Mouse (Mus musculus) hindbrain, embryonic 12.5 days (tissue): ENCODE results near the gene Ankzf1. TPM values are rescaled to one million over a fixed set of nuclear protein-coding genes. Genes with fewer than 3 reads are reported as not detected.

Source experiments
- ATAC-seq: fragments of 200-750 bp; cut with Nextera tagmentation; 2 replicates; pipeline ENCODE4 v1.8.0; 2017; ENCODE audit warnings: moderate TSS enrichment; ENCODE audit not compliant: low FRiP score
- H3K27ac ChIP-seq: fragments of 300-500 bp; sonication (generic); 2 replicates; pipeline ENCODE4 v1.5.1; 2016; ENCODE audit warnings: mild to moderate bottlenecking
- H3K27me3 ChIP-seq: fragments of 300-500 bp; sonication (generic); 2 replicates; pipeline ENCODE4 v1.6.1; 2016; ENCODE audit warnings: mild to moderate bottlenecking
- H3K36me3 ChIP-seq: fragments of 300-500 bp; sonication (generic); 2 replicates; pipeline ENCODE4 v1.6.1; 2016; ENCODE audit warnings: mild to moderate bottlenecking
- H3K4me1 ChIP-seq: fragments of 300-500 bp; sonication (generic); 2 replicates; pipeline ENCODE4 v1.6.1; 2016
- H3K4me2 ChIP-seq: fragments of 300-500 bp; sonication (generic); replicated peaks from 2 replicates; pipeline ENCODE4 v1.6.1; 2016; ENCODE audit warnings: mild to moderate bottlenecking
- H3K4me3 ChIP-seq: fragments of 300-500 bp; sonication (generic); 2 replicates; pipeline ENCODE4 v1.5.1; 2016; ENCODE audit warnings: mild to moderate bottlenecking
- H3K9ac ChIP-seq: fragments of 300-500 bp; sonication (generic); 2 replicates; pipeline ENCODE4 v1.6.1; 2016; ENCODE audit warnings: mild to moderate bottlenecking, moderate library complexity
- H3K9me3 ChIP-seq: fragments of 300-500 bp; sonication (generic); replicated peaks from 2 replicates; pipeline ENCODE4 v1.6.1; 2016; ENCODE audit warnings: mild to moderate bottlenecking
- WGBS: fragments of 180-500 bp; shearing (Covaris S2); methylation state at CpG from one replicate; pipeline ENCODE4 v1.1.7; 2016; 5-methylcytosine and 5-hydroxymethylcytosine counted together
- polyA plus RNA-seq: library from polyadenylated mRNA; unstranded; fragments of >200 nt; fragmentation: Nextera tagmentation; extraction: Ambion mirVana; gene quantifications from 2 replicates; pipeline ENCODE4 v1.2.1, GENCODE M21; 2016

Ankzf1 gene
- polyA plus RNA-seq: 24.1 and 25.6 TPM in 2 replicates

DNA sequence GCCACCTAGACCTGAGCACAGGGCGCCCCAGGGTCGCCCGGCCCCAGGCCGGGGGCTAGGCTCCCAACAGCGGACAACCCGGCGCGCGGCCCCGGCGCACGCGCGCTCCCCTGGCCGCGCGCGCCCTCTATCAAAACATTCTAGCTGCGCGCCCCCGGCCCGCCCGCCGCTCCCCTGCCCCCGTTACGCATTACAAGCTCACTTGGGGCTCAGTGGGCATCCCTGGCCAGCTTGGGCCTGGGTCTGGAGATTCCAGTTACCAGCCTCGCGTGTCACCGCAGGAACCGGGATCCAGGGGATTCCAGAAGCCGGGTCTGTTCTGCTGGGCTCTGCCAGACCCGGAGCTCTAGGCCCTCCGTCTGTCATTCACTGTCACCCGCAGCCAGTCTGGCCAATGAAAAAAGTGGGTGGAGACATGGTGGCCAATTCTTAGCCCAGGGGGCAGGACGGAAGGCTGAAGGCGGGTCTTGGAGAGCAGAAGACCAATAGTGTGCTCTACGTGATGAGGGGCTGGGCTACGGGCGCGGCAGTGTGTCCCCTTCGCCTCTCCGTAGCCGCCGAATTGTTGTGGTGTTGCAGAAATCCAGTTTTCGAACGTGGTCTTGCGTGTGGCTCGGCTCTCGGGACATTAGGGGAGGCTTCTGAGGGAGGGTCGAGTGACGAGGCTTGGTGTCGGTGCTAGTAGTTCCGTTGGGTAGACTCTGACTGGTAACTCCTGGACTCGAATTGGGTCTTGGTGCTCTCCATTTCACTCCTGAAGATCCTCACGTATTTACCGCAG lies at the start of gene Ankzf1, which contains the start of gene Atg9a:
Ankzf1 (plus strand) TSS at position 530 of the 781 bp plus-strand sequence.
Atg9a (minus strand) TSS at position 575 of the 781 bp plus-strand sequence.
- H3K4me3 ChIP-seq: peak within 1 kb of the TSS; percentile 75
- peak within 1 kb of the TSS; percentile 82 for H3K9ac ChIP-seq
- peaks cover 30% of the 10 kb centered on the region for H3K36me3 ChIP-seq
- H3K4me1 ChIP-seq: peaks cover 24% of the 10 kb centered on the region
- 1% methylated on average over 39 of the region's 56 CpGs for WGBS
- peak; percentile 99 for ATAC-seq
- no peaks in the 10 kb centered on the region for H3K27me3 ChIP-seq
- peak within 1 kb of the TSS; percentile 95 for H3K27ac ChIP-seq
- H3K9me3 ChIP-seq: no peaks in the 10 kb centered on the region
- H3K4me2 ChIP-seq: peak within 1 kb of the TSS; percentile 89

DNA sequence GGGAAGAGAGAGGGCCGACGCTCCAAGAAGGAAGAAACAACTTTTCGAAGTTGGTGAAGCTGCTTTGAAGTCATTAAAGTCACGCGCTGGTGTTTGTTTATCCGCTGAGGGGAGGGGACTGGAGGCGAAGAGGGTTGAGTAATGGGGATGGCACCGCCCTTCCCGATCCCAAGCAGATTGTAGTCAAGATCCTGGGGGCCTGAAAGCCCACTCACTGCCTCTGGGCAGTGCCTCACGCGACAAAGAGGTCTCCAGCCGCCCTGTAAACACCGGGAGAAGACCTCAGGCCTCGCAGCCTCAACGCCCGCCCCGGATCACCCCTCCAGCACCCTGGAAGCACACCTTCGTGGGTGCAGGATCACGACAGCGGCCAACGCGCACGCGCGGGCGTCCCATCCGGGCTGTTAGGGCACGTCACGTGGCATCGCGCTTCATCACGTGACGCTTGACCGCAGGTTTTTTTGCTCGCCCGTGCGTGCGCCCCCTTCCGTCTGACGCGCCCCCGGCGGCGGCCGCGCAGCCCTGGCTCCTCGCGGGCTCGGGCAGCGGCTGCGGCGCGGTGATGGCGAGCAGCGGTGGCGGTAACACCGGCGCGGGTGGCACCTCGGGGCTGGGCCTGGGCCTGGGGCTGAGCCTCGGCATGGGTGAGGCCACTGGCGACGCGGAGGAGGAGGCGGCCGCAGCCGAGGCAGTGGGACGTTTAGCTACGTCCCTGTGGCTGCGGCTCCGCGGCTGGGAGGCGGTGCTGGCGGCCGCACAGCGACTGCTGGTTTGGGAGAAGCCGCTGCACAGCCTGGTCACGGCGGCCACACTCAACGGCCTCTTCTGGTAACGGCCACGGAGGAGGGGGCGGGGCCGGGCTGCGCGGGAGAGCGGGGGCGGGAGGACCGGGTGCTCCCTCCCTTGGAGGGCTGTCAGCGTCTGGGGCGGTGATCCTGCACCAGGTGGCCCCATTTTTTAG lies 49.4 kb upstream of the Ankzf1 start, which contains the start of the genes Cnppd1 and Retreg2:
Cnppd1 (minus strand) TSS at position 411 of the 961 bp plus-strand sequence.
Retreg2 (plus strand) TSS at position 478 of the 961 bp plus-strand sequence.
- H3K9me3 ChIP-seq: no peaks in the 10 kb centered on the region
- no peaks in the 10 kb centered on the region for H3K27me3 ChIP-seq
- H3K4me2 ChIP-seq: peak within 1 kb of the TSS; percentile 93
- peak within 1 kb of the TSS; percentile 90 for H3K4me3 ChIP-seq
- peak; percentile 85 for ATAC-seq
- H3K36me3 ChIP-seq: peaks cover 63% of the 10 kb centered on the region
- 1% methylated on average over 89 of the region's 91 CpGs for WGBS
- peak within 1 kb of the TSS; percentile 99 for H3K27ac ChIP-seq
- H3K9ac ChIP-seq: peak within 1 kb of the TSS; percentile 96
- peaks cover 36% of the 10 kb centered on the region for H3K4me1 ChIP-seq

DNA sequence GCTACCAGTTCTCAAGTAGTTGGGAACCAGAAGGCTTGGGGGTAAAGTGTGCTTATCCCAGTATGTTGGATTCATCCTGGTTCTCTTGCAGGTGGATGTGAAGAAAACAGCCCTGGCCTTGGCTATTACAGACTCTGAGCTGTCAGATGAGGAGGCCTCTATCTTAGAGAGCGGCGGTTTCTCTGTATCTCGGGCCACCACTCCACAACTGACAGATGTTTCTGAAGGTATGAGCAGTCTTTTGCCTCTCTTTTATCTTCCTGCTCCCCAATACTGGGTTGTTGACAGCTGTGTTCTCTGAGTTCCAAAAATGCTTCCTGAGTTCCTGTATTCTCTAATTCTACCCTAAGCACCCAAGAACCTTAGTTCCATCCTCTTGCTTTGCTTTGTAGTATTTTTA lies 46.4 kb upstream of the Ankzf1 start:
- no peak for ATAC-seq

DNA sequence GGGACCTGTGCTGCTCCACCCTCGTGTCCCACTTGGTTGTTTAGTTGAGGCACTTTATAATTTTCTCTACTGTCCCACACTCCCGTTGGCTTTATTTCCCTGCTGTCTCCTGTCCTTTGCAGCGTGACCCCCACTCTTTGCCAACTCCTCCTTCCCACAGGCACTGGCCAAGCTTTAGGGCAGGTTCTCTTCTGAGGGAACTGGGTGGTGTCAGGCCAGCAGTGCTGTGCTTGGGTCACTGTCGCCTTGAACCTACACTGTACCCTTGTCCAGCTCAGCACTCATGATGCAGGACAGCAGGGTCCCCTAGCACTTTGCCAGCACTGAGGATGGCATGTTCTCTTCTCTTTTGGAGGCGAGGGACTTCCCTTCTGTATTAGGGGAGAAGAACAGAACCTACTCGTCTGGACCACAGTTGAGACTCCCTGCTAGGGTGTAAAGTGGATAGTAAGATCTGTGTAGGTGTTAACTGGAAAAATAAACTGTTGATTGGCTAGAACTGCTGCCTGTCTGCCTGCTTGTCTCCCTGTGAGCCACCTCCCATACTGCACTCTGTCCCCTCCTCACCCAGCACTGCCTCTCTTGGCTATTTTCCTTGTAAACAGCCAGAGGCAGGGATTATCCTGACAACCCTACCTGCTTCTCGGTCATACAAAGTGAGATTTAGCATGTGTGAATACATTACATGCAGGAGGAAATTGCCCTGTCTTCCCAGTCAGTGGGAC lies 44.4 kb upstream of the Ankzf1 start:
- Histone ChIP-seq H3K4me3 (no peak overlapping the region), H3K27ac (no peak overlapping the region), H3K27me3 (no peaks in the 10 kb centered on the region), H3K9ac (no peak overlapping the region), H3K4me2 (no peak overlapping the region), H3K36me3 (peaks cover 48% of the 10 kb centered on the region), H3K4me1 (peaks cover 16% of the 10 kb centered on the region), H3K9me3 (no peaks in the 10 kb centered on the region)
- WGBS: 83% methylated on average over 7 of the region's 7 CpGs
- ATAC-seq: no peak

More for the DNA sequence above, 46.4 kb upstream of the Ankzf1 start:
- no peak overlapping the region for H3K4me3 ChIP-seq
- H3K4me2 ChIP-seq: no peak overlapping the region
- peaks cover 48% of the 10 kb centered on the region for H3K36me3 ChIP-seq
- H3K4me1 ChIP-seq: peaks cover 25% of the 10 kb centered on the region
- no peak overlapping the region for H3K27ac ChIP-seq
- no peaks in the 10 kb centered on the region for H3K27me3 ChIP-seq
- no peak overlapping the region for H3K9ac ChIP-seq
- WGBS: 91% methylated on average over 3 of the region's 3 CpGs
- no peaks in the 10 kb centered on the region for H3K9me3 ChIP-seq

DNA sequence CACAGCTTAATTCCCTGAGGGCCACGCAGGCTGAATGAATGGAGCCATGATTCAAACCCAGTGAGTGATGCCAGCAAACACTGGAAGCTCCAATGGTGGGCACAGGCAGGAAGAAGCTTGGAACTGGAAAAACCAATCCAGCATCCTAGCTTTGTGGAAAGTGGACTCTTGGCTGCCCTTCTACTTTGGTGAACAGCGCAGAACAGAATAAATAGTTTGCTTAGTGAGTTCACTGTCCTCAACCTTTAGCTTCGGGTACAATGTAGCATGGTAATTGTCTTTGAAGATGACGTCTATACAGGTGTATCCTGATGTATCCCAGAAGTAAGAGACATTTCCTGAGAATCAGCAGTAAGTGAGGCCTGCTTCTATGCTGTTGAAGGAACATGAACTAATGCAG lies 43.2 kb upstream of the Ankzf1 start:
- Histone ChIP-seq H3K4me2 (no peak overlapping the region), H3K9me3 (no peaks in the 10 kb centered on the region), H3K4me3 (no peak overlapping the region), H3K36me3 (peaks cover 48% of the 10 kb centered on the region), H3K9ac (no peak overlapping the region), H3K4me1 (peaks cover 12% of the 10 kb centered on the region), H3K27ac (no peak overlapping the region), H3K27me3 (no peaks in the 10 kb centered on the region)
- WGBS: 95% methylated on average over 4 of the region's 4 CpGs
- ATAC-seq: no peak

DNA sequence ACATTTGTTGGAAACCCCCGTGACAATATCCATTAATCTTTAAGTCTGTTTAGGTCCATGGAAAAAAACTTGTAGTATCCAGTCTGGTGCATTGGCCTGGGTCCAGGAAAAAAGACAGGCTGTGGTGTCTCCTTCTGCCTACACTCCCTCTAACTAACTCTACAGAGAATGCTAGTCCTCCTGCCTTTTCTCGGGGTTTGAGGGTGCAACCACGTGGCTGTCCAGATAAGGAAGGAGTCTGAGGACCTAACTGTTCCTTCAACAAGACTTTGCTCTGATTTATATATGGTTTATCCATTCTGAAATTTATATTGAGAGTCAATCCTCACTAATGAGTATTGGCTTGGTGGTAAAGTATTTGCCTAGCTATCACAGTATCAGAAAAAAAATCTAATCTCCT lies 36.1 kb upstream of the Ankzf1 start:
- Histone ChIP-seq H3K27me3 (no peaks in the 10 kb centered on the region; the same call in 1 of the 2 replicates), H3K9me3 (no peaks in the 10 kb centered on the region), H3K4me2 (no peak overlapping the region), H3K4me3 (no peak overlapping the region), H3K4me1 (no peaks in the 10 kb centered on the region), H3K9ac (no peak overlapping the region), H3K36me3 (no peaks in the 10 kb centered on the region; the same call in 1 of the 2 replicates), H3K27ac (no peak overlapping the region)
- no peak for ATAC-seq
- WGBS: 71% methylated on average over 3 of the region's 3 CpGs

DNA sequence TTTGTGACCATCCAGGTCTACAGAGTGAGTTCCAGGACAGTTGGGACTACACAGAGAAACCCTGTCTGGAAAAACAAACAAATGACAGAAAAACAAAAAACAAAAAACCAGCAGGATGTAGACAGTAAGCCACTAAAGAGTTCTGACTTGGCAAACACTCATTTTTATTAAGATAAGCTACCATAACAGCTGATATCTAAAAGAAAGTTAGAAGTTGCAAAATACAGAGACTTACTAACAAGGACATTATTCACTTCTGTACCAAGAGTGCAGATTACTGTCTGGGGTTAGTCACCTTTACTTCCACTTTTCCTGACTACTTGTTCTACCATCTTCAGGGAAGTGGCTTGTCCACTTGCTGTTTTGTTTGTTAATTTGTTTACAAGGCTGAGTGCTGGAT lies 33.0 kb upstream of the Ankzf1 start:
- no peaks in the 10 kb centered on the region for H3K9me3 ChIP-seq
- H3K27ac ChIP-seq: no peak overlapping the region
- H3K4me3 ChIP-seq: no peak overlapping the region
- H3K36me3 ChIP-seq: no peaks in the 10 kb centered on the region
- no peak overlapping the region for H3K4me2 ChIP-seq
- H3K9ac ChIP-seq: no peak overlapping the region
- no peaks in the 10 kb centered on the region for H3K4me1 ChIP-seq
- no peak for ATAC-seq
- H3K27me3 ChIP-seq: no peaks in the 10 kb centered on the region; the same call in 1 of the 2 replicates

DNA sequence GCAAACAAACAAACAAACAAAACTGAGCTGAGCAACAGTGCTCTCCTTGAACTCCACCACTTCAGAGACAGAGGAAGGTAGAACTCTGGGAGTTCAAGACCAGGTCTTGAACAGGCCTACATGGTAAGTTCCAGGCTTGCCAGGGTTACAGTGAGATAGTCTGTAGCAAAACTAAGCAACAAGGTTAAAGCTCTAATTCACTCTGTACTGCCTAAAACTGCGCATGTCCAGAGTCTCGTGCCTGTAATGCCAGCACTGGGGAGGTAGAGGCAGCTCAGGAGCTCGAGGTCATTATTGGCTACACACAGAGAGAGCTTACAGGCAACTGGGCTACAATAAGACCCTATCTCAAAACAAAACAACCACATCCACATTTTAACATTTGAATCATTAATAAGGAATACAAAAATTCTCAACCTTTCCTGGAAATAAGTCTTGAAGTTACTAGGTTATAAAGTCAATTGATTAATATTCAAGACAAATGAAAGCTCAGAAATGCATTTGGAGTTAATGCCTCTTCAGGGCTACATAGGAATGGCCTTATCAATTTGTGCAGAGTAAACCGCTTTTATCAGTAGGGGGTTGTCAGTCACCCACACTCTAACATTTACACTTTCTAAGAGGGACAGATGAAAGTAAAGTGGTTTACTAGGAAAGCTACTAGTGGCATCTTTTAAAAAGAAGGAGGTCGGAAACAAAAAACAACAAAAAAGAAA lies 32.3 kb upstream of the Ankzf1 start:
- Histone ChIP-seq H3K4me1 (no peaks in the 10 kb centered on the region), H3K4me3 (no peak overlapping the region), H3K4me2 (no peak overlapping the region), H3K27me3 (no peaks in the 10 kb centered on the region; the same call in 1 of the 2 replicates), H3K9me3 (no peaks in the 10 kb centered on the region), H3K27ac (no peak overlapping the region), H3K9ac (no peak overlapping the region), H3K36me3 (no peaks in the 10 kb centered on the region)
- WGBS: 70% methylated on average over 5 of the region's 5 CpGs
- ATAC-seq: no peak

DNA sequence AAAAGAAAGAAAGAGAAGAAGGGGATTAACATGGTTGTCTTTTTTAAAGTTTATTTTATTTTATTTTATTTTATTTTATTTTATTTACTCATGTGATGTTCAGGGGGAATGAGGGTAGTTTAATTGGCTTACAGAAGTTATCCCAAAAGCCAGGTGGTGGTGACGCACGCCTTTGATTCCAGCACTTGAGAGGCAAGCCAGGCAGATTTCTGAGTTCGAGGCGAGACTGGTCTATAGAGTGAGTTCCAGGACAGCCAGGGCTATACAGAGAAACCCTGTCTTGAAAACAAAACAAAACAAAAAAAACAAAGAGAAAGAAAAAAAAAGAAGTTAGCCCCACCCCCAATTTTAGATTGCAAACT lies 31.7 kb upstream of the Ankzf1 start:
- H3K4me2 ChIP-seq: no peak overlapping the region
- no peaks in the 10 kb centered on the region for H3K36me3 ChIP-seq
- no peaks in the 10 kb centered on the region for H3K4me1 ChIP-seq
- WGBS: 85% methylated on average over 4 of the region's 4 CpGs
- H3K9me3 ChIP-seq: no peaks in the 10 kb centered on the region
- no peaks in the 10 kb centered on the region; the same call in 1 of the 2 replicates for H3K27me3 ChIP-seq
- H3K9ac ChIP-seq: no peak overlapping the region
- no peak overlapping the region for H3K27ac ChIP-seq
- no peak for ATAC-seq
- no peak overlapping the region for H3K4me3 ChIP-seq

DNA sequence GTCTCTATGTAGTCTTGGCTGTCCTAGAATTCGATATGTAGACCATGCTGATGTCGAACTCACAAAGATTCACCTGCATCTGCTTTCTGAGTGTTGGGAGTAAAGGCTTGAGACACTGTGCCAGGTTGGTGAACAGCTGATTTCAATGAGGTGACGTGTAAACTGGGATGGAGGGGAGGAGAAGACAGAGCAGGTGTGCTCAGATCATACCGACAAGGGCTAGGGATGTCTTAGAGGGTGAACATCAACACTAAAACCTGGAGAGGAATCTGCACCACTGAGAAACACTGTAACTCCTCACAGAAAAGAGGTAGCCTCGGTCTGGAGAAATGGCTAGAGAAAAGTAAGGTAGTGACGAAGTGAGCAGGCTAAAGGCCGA lies 23.9 kb upstream of the Ankzf1 start:
- Histone ChIP-seq H3K9ac (peak overlapping the region; percentile 41), H3K9me3 (no peaks in the 10 kb centered on the region), H3K4me2 (peak overlapping the region; percentile 71), H3K27ac (peak overlapping the region; percentile 36; the same call in 1 of the 2 replicates), H3K36me3 (peaks cover 29% of the 10 kb centered on the region), H3K27me3 (no peaks in the 10 kb centered on the region), H3K4me3 (peak overlapping the region; percentile 63), H3K4me1 (peaks cover 11% of the 10 kb centered on the region)
- WGBS: 8% methylated on average over 7 of the region's 7 CpGs
- peak; percentile 46 for ATAC-seq
